15 mouse cellular contexts compared by ENCODE assay signal in genomic region chr5:40308510-40308909, GRCm38 (mm10).
DNase-seq lines count a peak whose midpoint lies in the region; ATAC-seq and TF ChIP-seq lines count a peak whose summit lies in the region.
"Had no signal": no experiment of that assay in that cellular context is flagged by ENCODE, and none has a peak within 500 bp of the region (broad histone marks: within the 10 kb centered on the region; RNA-seq: fewer than 3 reads in every experiment).

No protein-coding gene starts in this region.

- H3K27ac ChIP-seq in forebrain, embryonic 14.5 days (ENCODE audit: low read depth, low read length): no peak overlapping the region
- H3K27ac ChIP-seq in forebrain, embryonic 12.5 days: no peak overlapping the region
- no peak overlapping the region for H3K27ac ChIP-seq in forebrain, embryonic 16.5 days (ENCODE audit: low read length)
- no peak overlapping the region for H3K27ac ChIP-seq in forebrain, embryonic 10.5 days
- H3K27ac ChIP-seq: embryonic facial prominence, embryonic 10.5 days; embryonic facial prominence, embryonic 12.5 days had no signal

- no peak for TF ChIP-seq CTCF in lung, adult 2 months (IDR thresholded peaks at IDR 0.05; ENCODE audit: insufficient read depth, low read length)

- no peak for DNase-seq in forebrain, embryonic 14.5 days (ENCODE audit: low spot score)
- no peak for DNase-seq in forebrain, embryonic 10.5 days (ENCODE audit: extremely low spot score, low spot score)
- DNase-seq in lung, adult 2 months: no peak
- DNase-seq: adrenal gland, adult 2 months; adrenal gland, postnatal 10 days; adrenal gland, postnatal 25 days; cerebellum, adult 11-12 months; cerebellum, adult 2 months; cerebellum, adult 9-10 months; cerebellum, postnatal 10 days; cerebellum, postnatal 25 days had no signal

- H3K4me2 ChIP-seq in forebrain, embryonic 14.5 days (ENCODE audit: low read length): no peak overlapping the region
- H3K4me2 ChIP-seq in forebrain, embryonic 12.5 days: no peak overlapping the region
- no peak overlapping the region for H3K4me2 ChIP-seq in forebrain, embryonic 16.5 days (ENCODE audit: low read length)
- H3K4me2 ChIP-seq: embryonic facial prominence, embryonic 12.5 days had no signal

- 59% methylated on average over 5 of the region's 5 CpGs for WGBS in forebrain, embryonic 14.5 days
- 66% methylated on average over 5 of the region's 5 CpGs for WGBS in forebrain, embryonic 12.5 days
- WGBS in forebrain, embryonic 16.5 days: 48% methylated on average over 5 of the region's 5 CpGs
- 85% methylated on average over 5 of the region's 5 CpGs for WGBS in forebrain, embryonic 10.5 days
- 69% methylated on average over 5 of the region's 5 CpGs for WGBS in lung, adult 2 months

- no peaks in the 10 kb centered on the region for H3K36me3 ChIP-seq in forebrain, embryonic 14.5 days (ENCODE audit: control insufficient read depth, insufficient read depth, low read length)
- H3K36me3 ChIP-seq in forebrain, embryonic 12.5 days (replicated peaks): no peaks in the 10 kb centered on the region
- no peaks in the 10 kb centered on the region for H3K36me3 ChIP-seq in forebrain, embryonic 16.5 days (ENCODE audit: control insufficient read depth, insufficient read depth)
- H3K36me3 ChIP-seq in forebrain, embryonic 10.5 days (replicated peaks): no peaks in the 10 kb centered on the region
- H3K36me3 ChIP-seq: embryonic facial prominence, embryonic 10.5 days; embryonic facial prominence, embryonic 12.5 days had no signal

- peak; percentile 37; the same call in 1 of the 2 replicates for ATAC-seq in forebrain, embryonic 14.5 days
- no peak for ATAC-seq in forebrain, embryonic 12.5 days (ENCODE audit: low FRiP score)
- ATAC-seq in forebrain, embryonic 16.5 days: peak; percentile 70

- no peaks in the 10 kb centered on the region for H3K4me1 ChIP-seq in forebrain, embryonic 14.5 days (ENCODE audit: control insufficient read depth, insufficient read depth, low read length)
- no peaks in the 10 kb centered on the region for H3K4me1 ChIP-seq in forebrain, embryonic 12.5 days
- H3K4me1 ChIP-seq in forebrain, embryonic 16.5 days (replicated peaks; ENCODE audit: control insufficient read depth, insufficient read depth, low read length): no peaks in the 10 kb centered on the region
- no peaks in the 10 kb centered on the region for H3K4me1 ChIP-seq in forebrain, embryonic 10.5 days
- H3K4me1 ChIP-seq in lung, adult 2 months (ENCODE audit: control insufficient read depth, insufficient read depth, low read length): no peaks in the 10 kb centered on the region
- H3K4me1 ChIP-seq: embryonic facial prominence, embryonic 10.5 days; embryonic facial prominence, embryonic 12.5 days had no signal

- no peak for TF ChIP-seq POLR2A in lung, adult 2 months (IDR thresholded peaks at IDR 0.05; ENCODE audit: borderline replicate concordance, extremely low read depth, low read depth, low read length)

- H3K9ac ChIP-seq in forebrain, embryonic 14.5 days (ENCODE audit: low read length): no peak overlapping the region
- H3K9ac ChIP-seq in forebrain, embryonic 12.5 days: no peak overlapping the region
- H3K9ac ChIP-seq in forebrain, embryonic 16.5 days (replicated peaks; ENCODE audit: low read depth, low read length): no peak overlapping the region
- H3K9ac ChIP-seq: embryonic facial prominence, embryonic 12.5 days had no signal

- no peaks in the 10 kb centered on the region for H3K9me3 ChIP-seq in forebrain, embryonic 14.5 days (replicated peaks; ENCODE audit: control insufficient read depth, low read length)
- no peaks in the 10 kb centered on the region for H3K9me3 ChIP-seq in forebrain, embryonic 12.5 days
- H3K9me3 ChIP-seq in forebrain, embryonic 16.5 days (ENCODE audit: control insufficient read depth, low read length): no peaks in the 10 kb centered on the region
- H3K9me3 ChIP-seq in forebrain, embryonic 10.5 days: no peaks in the 10 kb centered on the region
- H3K9me3 ChIP-seq: embryonic facial prominence, embryonic 10.5 days; embryonic facial prominence, embryonic 12.5 days had no signal

- no peak overlapping the region for H3K4me3 ChIP-seq in forebrain, embryonic 14.5 days (ENCODE audit: low read depth, low read length)
- H3K4me3 ChIP-seq in forebrain, embryonic 12.5 days (replicated peaks): no peak overlapping the region
- no peak overlapping the region for H3K4me3 ChIP-seq in forebrain, embryonic 16.5 days (replicated peaks; ENCODE audit: low read length)
- no peak overlapping the region for H3K4me3 ChIP-seq in forebrain, embryonic 10.5 days
- H3K4me3 ChIP-seq in lung, adult 2 months (replicated peaks; ENCODE audit: extremely low read depth, low read depth, low read length): no peak overlapping the region
- H3K4me3 ChIP-seq: embryonic facial prominence, embryonic 10.5 days; embryonic facial prominence, embryonic 12.5 days had no signal

- H3K27me3 ChIP-seq in forebrain, embryonic 14.5 days (replicated peaks; ENCODE audit: control insufficient read depth, insufficient read depth, low read length): no peaks in the 10 kb centered on the region
- no peaks in the 10 kb centered on the region for H3K27me3 ChIP-seq in forebrain, embryonic 12.5 days
- H3K27me3 ChIP-seq in forebrain, embryonic 16.5 days (replicated peaks; ENCODE audit: control insufficient read depth, insufficient read depth, low read length): no peaks in the 10 kb centered on the region
- no peaks in the 10 kb centered on the region for H3K27me3 ChIP-seq in forebrain, embryonic 10.5 days (ENCODE audit: poor library complexity, severe bottlenecking)
- H3K27me3 ChIP-seq: embryonic facial prominence, embryonic 12.5 days had no signal
